Mouse (Mus musculus): Measurements from ENCODE around the gene Chtf18.

Gene Chtf18

GRCm38 (mm10) chr17:25732082-25732481, 4.9 kb upstream of the Chtf18 start:
- peak; percentile 87 to 95 for DNase-seq

DNA sequence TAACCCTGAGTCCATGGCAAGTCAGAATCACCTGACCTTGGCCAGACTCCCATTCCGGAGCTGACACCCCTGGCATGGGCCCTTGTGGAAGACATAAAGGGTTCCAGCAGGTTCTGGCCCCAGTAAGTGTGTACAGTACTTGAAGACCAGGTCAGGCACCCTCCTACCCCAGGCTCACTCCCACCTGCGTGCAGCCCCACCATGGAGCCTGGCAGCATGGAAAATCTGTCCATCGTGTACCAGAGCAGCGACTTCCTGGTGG, 721 bp upstream of the Chtf18 start:
- no peak for DNase-seq

DNA sequence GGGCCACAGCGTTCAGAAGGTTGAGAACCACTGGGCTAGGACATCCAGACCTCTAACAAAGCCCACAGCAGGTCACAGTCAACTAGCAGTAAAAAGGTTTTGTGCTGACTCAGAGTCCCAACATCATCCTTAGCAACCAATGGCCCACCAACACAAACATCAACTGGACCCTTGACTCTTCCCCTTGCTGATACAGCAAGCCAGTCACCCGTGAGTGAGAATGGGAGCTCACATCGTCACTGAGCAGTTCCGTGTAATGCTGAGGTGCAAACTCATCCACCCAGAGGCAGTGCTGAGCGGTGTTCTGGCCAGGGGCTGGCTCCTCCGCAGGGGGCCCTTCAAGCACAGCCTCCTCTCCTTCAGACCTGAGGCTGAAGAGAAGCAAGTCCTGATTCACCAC, 2.0 kb downstream of the Chtf18 start:
- DNase-seq = peak; percentile 29 to 64

- DNase-seq = no peak
These were observed 3.3 kb downstream of the Chtf18 start for GRCm38 (mm10) chr17:25723919-25724318.

DNA sequence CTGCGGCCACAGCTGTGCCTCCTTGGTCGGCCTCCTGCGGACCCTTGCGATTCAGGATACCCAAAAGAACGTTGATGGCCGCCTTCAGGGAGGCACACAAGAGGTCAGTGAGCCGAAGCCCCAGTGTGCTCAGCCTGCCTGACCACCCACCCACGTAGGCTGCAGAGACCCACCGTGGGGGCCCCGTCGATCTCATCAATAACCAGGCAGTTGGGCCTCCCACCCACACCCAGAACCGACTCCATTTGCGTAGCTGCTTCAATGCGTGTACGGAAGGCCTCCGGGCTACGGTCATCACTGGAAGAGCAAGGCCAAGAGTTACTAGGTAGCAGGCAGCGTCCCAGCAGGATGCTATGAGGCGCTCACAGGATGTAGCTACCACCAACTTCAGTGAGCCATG, 3.7 kb downstream of the Chtf18 start:
- DNase-seq = no peak

GRCm38 (mm10) chr17:25721476-25721875, 5.7 kb downstream of the Chtf18 start:
- DNase-seq = no peak

- DNase-seq = no peak
These were observed 9.5 kb downstream of the Chtf18 start for GRCm38 (mm10) chr17:25717691-25718090.

- peak; percentile 29 to 62 for DNase-seq
These were observed 10.2 kb downstream of the Chtf18 start, which contains the start of gene Gng13 for GRCm38 (mm10) chr17:25716711-25717637. Gng13 (plus strand) TSS chr17:25717171.

GRCm38 (mm10) chr17:25716130-25716529, 11.1 kb downstream of the Chtf18 start:
- DNase-seq = no peak

DNA sequence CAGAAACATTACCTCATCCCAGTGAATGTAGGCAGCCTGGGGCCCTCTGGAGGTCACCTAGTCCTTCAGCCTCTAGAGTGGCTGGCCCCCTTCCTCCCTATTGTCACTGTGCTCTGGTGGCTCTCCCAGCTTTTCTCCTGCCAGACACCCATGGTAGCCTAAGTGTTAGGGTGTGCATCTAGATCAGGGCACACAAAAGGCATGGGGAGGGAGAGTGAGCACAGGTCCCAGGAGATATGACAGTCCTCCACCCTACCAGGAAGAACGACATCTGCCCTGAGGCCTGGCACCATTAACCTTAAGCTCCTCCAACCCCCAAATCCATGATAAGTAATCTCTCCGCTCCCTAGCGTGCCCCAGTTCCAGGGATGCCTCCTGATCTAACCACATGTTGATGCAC, 11.6 kb downstream of the Chtf18 start:
- DNase-seq = no peak

DNA sequence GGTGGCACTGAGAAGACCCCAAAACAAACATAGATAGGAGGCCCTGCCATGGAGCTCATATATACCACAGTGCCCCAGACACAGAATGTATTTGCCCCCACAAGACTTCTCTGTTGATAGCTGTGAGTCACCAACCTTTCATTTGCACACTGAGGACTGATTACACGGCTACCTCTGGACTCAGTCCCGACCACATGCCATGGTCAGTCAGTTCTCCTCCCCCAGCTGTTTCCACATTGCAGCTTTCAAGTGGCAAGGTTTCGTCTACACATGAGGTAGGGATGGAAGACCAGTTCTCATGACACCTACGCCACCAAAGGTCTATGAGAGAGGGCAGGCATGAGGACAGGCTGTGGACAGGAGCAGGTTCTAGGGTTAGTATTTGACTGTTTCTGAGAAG, 16.1 kb downstream of the Chtf18 start:
- no peak for DNase-seq

- DNase-seq = no peak
These were observed 17.2 kb downstream of the Chtf18 start for GRCm38 (mm10) chr17:25709994-25710393.

DNA sequence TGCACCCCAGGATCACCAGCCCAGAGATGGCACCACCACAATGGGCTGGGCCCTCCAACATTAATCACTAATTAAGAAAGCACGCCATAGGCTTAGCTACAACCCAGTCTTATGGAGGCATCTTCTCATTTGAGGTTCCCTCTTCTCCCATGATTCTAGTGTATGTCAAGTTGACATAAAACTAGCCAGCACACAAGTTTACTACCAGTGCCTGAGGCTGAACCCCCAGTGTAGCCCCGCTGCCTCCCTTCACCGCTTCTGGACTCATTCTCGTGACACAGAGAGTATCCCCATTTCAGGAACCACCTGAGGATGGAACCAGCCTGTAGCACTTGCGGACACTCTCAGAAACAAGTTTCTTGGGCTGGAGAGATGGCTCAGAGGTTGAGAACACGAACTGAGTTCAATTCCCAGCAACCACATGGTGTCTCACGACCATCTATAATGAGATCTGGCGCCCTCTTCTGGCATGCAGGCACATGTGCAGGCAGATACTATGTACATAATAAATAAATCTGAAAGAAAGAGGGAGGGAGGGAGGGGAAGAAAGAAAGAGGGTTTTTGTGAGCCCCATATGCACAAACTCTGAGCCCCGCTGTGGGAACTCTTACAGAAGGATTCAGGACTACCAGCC, 26.2 kb downstream of the Chtf18 start:
- no peak for DNase-seq

DNA sequence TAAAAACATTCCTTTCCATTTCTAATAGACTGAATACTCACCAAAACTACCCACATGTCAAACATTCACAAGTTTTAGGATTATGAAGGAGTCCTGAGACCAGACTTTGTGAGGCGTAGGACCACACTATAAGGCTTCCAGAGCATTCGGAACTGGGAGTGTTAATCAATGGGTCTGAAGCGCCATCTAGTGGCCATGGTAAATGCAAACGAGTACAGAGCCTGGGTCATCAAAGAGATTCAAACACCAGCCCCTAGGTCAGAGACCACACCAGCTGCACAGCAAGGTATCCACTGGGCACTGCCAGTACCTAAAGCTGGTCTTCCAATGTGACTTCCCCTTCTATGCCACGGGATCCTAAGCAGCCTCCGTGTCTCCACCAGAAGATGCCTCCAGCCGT, 28.8 kb downstream of the Chtf18 start:
- DNase-seq = peak; percentile 64 to 86

DNA sequence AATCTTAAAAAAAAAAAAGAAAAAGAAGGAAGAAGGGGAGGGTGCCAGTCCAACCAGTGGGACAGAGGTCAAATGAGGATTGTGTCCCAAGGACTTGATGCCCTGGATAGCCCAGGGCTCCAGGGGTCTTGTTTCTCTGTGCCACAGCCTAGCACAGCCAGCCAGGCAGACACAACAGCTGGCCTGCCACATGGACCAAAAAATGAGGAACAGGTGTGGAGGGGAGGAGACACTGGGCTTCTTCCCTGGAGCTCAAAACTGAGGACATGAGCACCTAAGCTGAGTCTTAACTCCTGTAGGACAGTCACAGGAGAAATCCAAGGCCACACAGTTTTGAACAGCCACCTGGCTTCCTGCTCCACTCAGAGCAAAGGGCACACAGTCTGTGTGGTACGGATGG, 31.0 kb downstream of the Chtf18 start:
- DNase-seq = no peak

DNA sequence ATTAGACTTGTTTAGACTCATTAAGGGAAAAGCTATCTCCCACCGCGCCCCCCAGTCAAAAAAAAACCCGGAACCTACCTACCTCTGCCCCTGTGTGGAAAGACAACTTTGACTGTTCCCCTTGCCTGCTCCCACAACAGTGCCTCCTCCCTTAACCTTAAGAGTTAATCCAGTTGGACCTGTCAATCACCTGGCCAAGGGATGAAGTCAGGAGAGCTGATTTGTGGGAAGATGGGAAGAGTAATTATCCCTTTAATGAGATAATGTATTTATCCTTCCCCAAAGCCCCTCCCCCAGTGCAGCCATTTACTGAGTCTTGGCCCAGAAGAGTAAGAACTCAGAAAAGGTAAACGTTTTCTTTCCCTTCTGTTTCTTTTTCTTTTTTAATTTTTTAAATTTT, 38.3 kb downstream of the Chtf18 start:
- no peak for DNase-seq

DNA sequence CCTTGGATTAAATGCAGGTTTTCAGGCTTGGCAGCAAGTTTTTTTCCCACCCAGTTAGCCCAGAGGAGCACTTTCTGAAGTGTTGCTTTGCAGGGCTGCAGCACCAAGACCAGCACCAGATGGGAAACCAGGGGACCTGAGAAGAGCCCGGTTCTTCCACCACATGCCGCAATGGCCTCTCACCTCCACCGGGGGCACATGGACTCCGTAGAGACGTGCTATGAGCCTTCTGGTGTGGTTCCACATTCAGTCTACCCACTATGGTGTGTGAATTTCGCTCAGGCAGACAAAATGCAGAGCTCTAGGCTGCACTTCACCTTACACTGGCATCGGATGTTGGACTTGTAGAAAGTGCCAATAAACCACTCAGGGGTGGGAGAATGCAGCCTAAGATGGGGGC, 40.9 kb downstream of the Chtf18 start:
- peak in 1 of 2 experiments; percentile 22 for DNase-seq

- peak in 1 of 2 experiments; percentile 11 for DNase-seq
These were observed 45.6 kb downstream of the Chtf18 start for GRCm38 (mm10) chr17:25681636-25682035.

GRCm38 (mm10) chr17:25679818-25680217, 47.4 kb downstream of the Chtf18 start:
- no peak for DNase-seq

- DNase-seq = no peak
These were observed 49.2 kb downstream of the Chtf18 start for GRCm38 (mm10) chr17:25677969-25678368.

DNA sequence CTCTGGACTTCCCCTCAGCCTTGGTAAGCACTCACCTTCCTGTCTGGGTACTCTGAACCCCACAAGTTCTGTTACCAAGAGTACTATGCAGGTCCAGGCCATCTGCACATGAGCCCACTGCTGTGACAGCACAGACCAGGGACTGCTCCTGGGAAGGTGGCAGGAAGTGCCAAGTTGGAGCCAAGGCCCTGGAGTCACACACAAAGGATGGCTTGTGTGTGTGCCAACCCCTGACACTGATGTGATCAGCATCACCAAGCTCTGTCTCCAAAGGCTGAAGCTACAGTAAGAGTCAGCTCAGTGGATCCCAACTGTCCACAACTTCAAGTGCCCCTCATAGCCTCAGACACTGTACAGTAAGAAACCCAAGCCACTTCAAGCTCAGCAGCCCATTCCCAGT, 54.2 kb downstream of the Chtf18 start:
- no peak for DNase-seq
